Mouse (Mus musculus): ENCODE data around the gene Gm21497. TPM values are rescaled to one million over a fixed set of nuclear protein-coding genes. Genes with fewer than 3 reads are reported as not detected.

Gene Gm21497
- polyA plus RNA-seq (2014; fragmentation: Illumina TruSeq; extraction: RNeasy Lipid Tissue Mini Kit (QIAGEN cat#74804); ENCODE audit: low replicate concordance) = not detected

GRCm38 (mm10) chrY:61646446-61646845 lies at the start of gene Gm21497:
Gene Gm21497, plus strand, starts transcription at chrY:61646746.

Measured in small intestine, adult 10 weeks (tissue).